Mouse (Mus musculus): ENCODE results near the gene Ccnjl. TPM values are rescaled to one million over a fixed set of nuclear protein-coding genes. Genes with fewer than 3 reads are reported as not detected.

Gene Ccnjl
- polyA plus RNA-seq, 1 experiment, result 0.14 TPM

GRCm38 (mm10) chr11:43531619-43532018, 3.0 kb downstream of the Ccnjl start:
- Histone ChIP-seq H3ac (ENCODE audit: control insufficient read depth, insufficient read length) (no peak overlapping the region), H3K79me2 (ENCODE audit: control insufficient read depth, insufficient read depth) (no peaks in the 10 kb centered on the region), H3K4me3 (no peak overlapping the region), H3K4me2 (ENCODE audit: low read depth) (no peak overlapping the region), H3K36me3 (ENCODE audit: control insufficient read depth, insufficient read depth) (no peaks in the 10 kb centered on the region), H3K27me3 (ENCODE audit: control insufficient read depth, insufficient read depth, insufficient read length) (peaks cover 31% of the 10 kb centered on the region)
- TF ChIP-seq MAX (IDR thresholded peaks at IDR 0.05; ENCODE audit: low read depth), result no peak
- no peak for TF ChIP-seq SRF (IDR thresholded peaks at IDR 0.05; ENCODE audit: control insufficient read depth, insufficient read length, low read depth)
- TF ChIP-seq POLR2A (IDR thresholded peaks at IDR 0.05; ENCODE audit: insufficient read length, low read depth), result no peak

GRCm38 (mm10) chr11:43537074-43537473, 8.5 kb downstream of the Ccnjl start:
- Histone ChIP-seq H3K4me2 (ENCODE audit: low read depth) (no peak overlapping the region), H3K27me3 (ENCODE audit: control insufficient read depth, insufficient read depth, insufficient read length) (peaks cover 14% of the 10 kb centered on the region), H3ac (ENCODE audit: control insufficient read depth, insufficient read length) (no peak overlapping the region), H3K4me3 (no peak overlapping the region), H3K79me2 (ENCODE audit: control insufficient read depth, insufficient read depth) (no peaks in the 10 kb centered on the region), H3K36me3 (ENCODE audit: control insufficient read depth, insufficient read depth) (no peaks in the 10 kb centered on the region)
- TF ChIP-seq MYOG (IDR thresholded peaks at IDR 0.05; ENCODE audit: control insufficient read depth in 1 of 3, insufficient read depth in 1 of 3, insufficient read length in 2 of 3, low read depth in 2 of 3), result no peak
- TF ChIP-seq POLR2AphosphoS2 (IDR thresholded peaks at IDR 0.05; ENCODE audit: insufficient read length, low read depth), result no peak
- no peak for TF ChIP-seq POLR2A (IDR thresholded peaks at IDR 0.05; ENCODE audit: insufficient read length, low read depth)
- no peak for TF ChIP-seq SRF (IDR thresholded peaks at IDR 0.05; ENCODE audit: control insufficient read depth, insufficient read length, low read depth)
- no peak for TF ChIP-seq MYOD1 (IDR thresholded peaks at IDR 0.05; ENCODE audit: control insufficient read depth in 1 of 3, insufficient read length in 2 of 3, low read depth in 2 of 3)
- no peak for TF ChIP-seq TCF12 (IDR thresholded peaks at IDR 0.05; ENCODE audit: insufficient read depth, poor library complexity, severe bottlenecking)
- TF ChIP-seq USF1 (IDR thresholded peaks at IDR 0.05; ENCODE audit: low read depth), result no peak
- TF ChIP-seq REST (IDR thresholded peaks at IDR 0.05; ENCODE audit: insufficient read depth, insufficient read length), result no peak
- TF ChIP-seq TCF3 (IDR thresholded peaks at IDR 0.05; ENCODE audit: insufficient read length, low read depth), result no peak

- TF ChIP-seq MYOG (IDR thresholded peaks at IDR 0.05; ENCODE audit: control insufficient read depth in 1 of 3, insufficient read depth in 1 of 3, insufficient read length in 2 of 3, low read depth in 2 of 3) (no peak), REST (IDR thresholded peaks at IDR 0.05; ENCODE audit: insufficient read depth, insufficient read length) (no peak), CEBPB (IDR thresholded peaks at IDR 0.05; ENCODE audit: insufficient read depth, poor library complexity, severe bottlenecking) (no peak), POLR2AphosphoS2 (IDR thresholded peaks at IDR 0.05; ENCODE audit: insufficient read length, low read depth) (no peak), E2F4 (IDR thresholded peaks at IDR 0.05; ENCODE audit: insufficient read depth) (no peak)
- H3K4me3 ChIP-seq, result no peak overlapping the region
- peaks cover 14% of the 10 kb centered on the region for H3K27me3 ChIP-seq (ENCODE audit: control insufficient read depth, insufficient read depth, insufficient read length)
- no peaks in the 10 kb centered on the region for H3K79me2 ChIP-seq (ENCODE audit: control insufficient read depth, insufficient read depth)
- H3K4me2 ChIP-seq (ENCODE audit: low read depth), result no peak overlapping the region
- H3K36me3 ChIP-seq (ENCODE audit: control insufficient read depth, insufficient read depth), result no peaks in the 10 kb centered on the region
- H3ac ChIP-seq (ENCODE audit: control insufficient read depth, insufficient read length), result no peak overlapping the region
These were observed 11.3 kb downstream of the Ccnjl start for GRCm38 (mm10) chr11:43539863-43540262.

GRCm38 (mm10) chr11:43543711-43544466, 15.3 kb downstream of the Ccnjl start:
- H3K27me3 ChIP-seq (ENCODE audit: control insufficient read depth, insufficient read depth, insufficient read length), result peaks cover 14% of the 10 kb centered on the region
- H3K4me3 ChIP-seq, result no peak overlapping the region
- H3K36me3 ChIP-seq (ENCODE audit: control insufficient read depth, insufficient read depth), result no peaks in the 10 kb centered on the region
- TF ChIP-seq POLR2A (IDR thresholded peaks at IDR 0.05; ENCODE audit: insufficient read length, low read depth), result no peak
- no peak for TF ChIP-seq USF1 (IDR thresholded peaks at IDR 0.05; ENCODE audit: low read depth)
- TF ChIP-seq MYOD1 (IDR thresholded peaks at IDR 0.05; ENCODE audit: control insufficient read depth in 1 of 3, insufficient read length in 2 of 3, low read depth in 2 of 3), result no peak
- no peak for TF ChIP-seq POLR2AphosphoS2 (IDR thresholded peaks at IDR 0.05; ENCODE audit: insufficient read length, low read depth)
- TF ChIP-seq CEBPB (IDR thresholded peaks at IDR 0.05; ENCODE audit: insufficient read depth, poor library complexity, severe bottlenecking), result no peak
- TF ChIP-seq MYOG (IDR thresholded peaks at IDR 0.05; ENCODE audit: control insufficient read depth in 1 of 3, insufficient read depth in 1 of 3, insufficient read length in 2 of 3, low read depth in 2 of 3), result no peak
- no peak for TF ChIP-seq TCF12 (IDR thresholded peaks at IDR 0.05; ENCODE audit: insufficient read depth, poor library complexity, severe bottlenecking)
- no peak for TF ChIP-seq MAX (IDR thresholded peaks at IDR 0.05; ENCODE audit: low read depth)
- TF ChIP-seq SRF (IDR thresholded peaks at IDR 0.05; ENCODE audit: control insufficient read depth, insufficient read length, low read depth), result no peak
- no peak for TF ChIP-seq E2F4 (IDR thresholded peaks at IDR 0.05; ENCODE audit: insufficient read depth)
- TF ChIP-seq TCF3 (IDR thresholded peaks at IDR 0.05; ENCODE audit: insufficient read length, low read depth), result no peak
- TF ChIP-seq REST (IDR thresholded peaks at IDR 0.05; ENCODE audit: insufficient read depth, insufficient read length), result no peak
- H3K4me2 ChIP-seq (ENCODE audit: low read depth), result no peak overlapping the region
- H3K79me2 ChIP-seq (ENCODE audit: control insufficient read depth, insufficient read depth), result no peaks in the 10 kb centered on the region
- no peak overlapping the region for H3ac ChIP-seq (ENCODE audit: control insufficient read depth, insufficient read length)

- H3K4me2 ChIP-seq (ENCODE audit: low read depth), result no peak overlapping the region
- no peak for TF ChIP-seq TCF12 (IDR thresholded peaks at IDR 0.05; ENCODE audit: insufficient read depth, poor library complexity, severe bottlenecking)
- no peak for TF ChIP-seq SRF (IDR thresholded peaks at IDR 0.05; ENCODE audit: control insufficient read depth, insufficient read length, low read depth)
- no peak for TF ChIP-seq TCF3 (IDR thresholded peaks at IDR 0.05; ENCODE audit: insufficient read length, low read depth)
- TF ChIP-seq USF1 (IDR thresholded peaks at IDR 0.05; ENCODE audit: low read depth), result no peak
- TF ChIP-seq CEBPB (IDR thresholded peaks at IDR 0.05; ENCODE audit: insufficient read depth, poor library complexity, severe bottlenecking), result no peak
- TF ChIP-seq POLR2AphosphoS2 (IDR thresholded peaks at IDR 0.05; ENCODE audit: insufficient read length, low read depth), result no peak
- TF ChIP-seq REST (IDR thresholded peaks at IDR 0.05; ENCODE audit: insufficient read depth, insufficient read length), result no peak
- H3K36me3 ChIP-seq (ENCODE audit: control insufficient read depth, insufficient read depth), result no peaks in the 10 kb centered on the region
- peaks cover 10% of the 10 kb centered on the region for H3K27me3 ChIP-seq (ENCODE audit: control insufficient read depth, insufficient read depth, insufficient read length)
- H3ac ChIP-seq (ENCODE audit: control insufficient read depth, insufficient read length), result no peak overlapping the region
- H3K4me3 ChIP-seq, result no peak overlapping the region
- no peaks in the 10 kb centered on the region for H3K79me2 ChIP-seq (ENCODE audit: control insufficient read depth, insufficient read depth)
These were observed 16.2 kb downstream of the Ccnjl start for GRCm38 (mm10) chr11:43544819-43545218.

Data from myocyte (in vitro differentiated cells).